Mouse (Mus musculus) E14TG2a.4 (cell line): Measurements from ENCODE around the gene Mgat5.

Experiments used
- CTCF ChIP-seq: conservative IDR thresholded peaks from 2 replicates; pipeline ENCODE4 v1.5.1; 2014; ENCODE audit warnings: low read length
- NANOG ChIP-seq: IDR thresholded peaks from 2 replicates; pipeline ENCODE4 v1.6.1; 2014; ENCODE audit warnings: borderline replicate concordance, low read length, mixed read lengths

DNA sequence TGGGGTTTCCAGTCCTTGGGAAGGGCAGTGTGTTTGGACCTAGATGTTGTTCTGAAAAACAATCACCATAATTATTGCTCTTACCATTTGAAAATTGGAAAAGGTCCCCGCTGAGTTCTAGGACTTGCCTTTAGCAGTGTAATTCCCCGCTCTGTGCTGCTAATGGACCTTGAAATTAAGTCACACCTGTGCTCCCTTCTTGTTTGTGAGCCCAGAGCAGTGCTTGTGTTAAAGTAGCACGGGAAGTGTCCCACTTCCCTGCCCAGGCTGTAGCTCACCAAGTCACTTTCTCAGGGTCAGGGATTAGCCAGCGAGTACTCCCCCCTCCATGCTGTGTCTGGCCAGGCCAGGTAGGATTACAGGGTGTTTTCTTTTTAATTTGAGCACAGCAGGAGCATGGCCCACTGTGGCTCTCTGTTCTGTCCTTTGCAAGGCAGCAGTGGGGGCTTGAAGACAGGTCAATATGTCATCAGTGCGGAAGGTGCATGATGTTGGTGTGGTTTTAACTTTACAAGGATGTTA is 123.6 kb downstream of the Mgat5 start:
- TF ChIP-seq CTCF (no peak), NANOG (no peak)
